Mouse (Mus musculus) liver, postnatal 0 days (tissue): Measurements from ENCODE around the gene Pde6b.

ENCODE experiments used
- CTCF ChIP-seq: sonication (generic); IDR thresholded peaks from 2 replicates; pipeline ENCODE4 v1.5.1; 2016; ENCODE audit warnings: antibody characterized with exemption, low read depth
- EP300 ChIP-seq: IDR thresholded peaks from 2 replicates; pipeline ENCODE4 v1.6.1; 2016; ENCODE audit warnings: antibody characterized with exemption, low read depth, mild to moderate bottlenecking

- TF ChIP-seq CTCF (no peak), EP300 (no peak)
Measured at GRCm38 (mm10) chr5:108475977-108476376, 87.8 kb downstream of the Pde6b start.
